Mouse (Mus musculus): Measurements from ENCODE around the gene Rtf2. TPM values are rescaled to one million over a fixed set of nuclear protein-coding genes. Genes with fewer than 3 reads are reported as not detected.

Gene Rtf2
- total and polyA plus RNA-seq, 3 experiments: 26.2 to 135 (median 58.2) TPM

DNA sequence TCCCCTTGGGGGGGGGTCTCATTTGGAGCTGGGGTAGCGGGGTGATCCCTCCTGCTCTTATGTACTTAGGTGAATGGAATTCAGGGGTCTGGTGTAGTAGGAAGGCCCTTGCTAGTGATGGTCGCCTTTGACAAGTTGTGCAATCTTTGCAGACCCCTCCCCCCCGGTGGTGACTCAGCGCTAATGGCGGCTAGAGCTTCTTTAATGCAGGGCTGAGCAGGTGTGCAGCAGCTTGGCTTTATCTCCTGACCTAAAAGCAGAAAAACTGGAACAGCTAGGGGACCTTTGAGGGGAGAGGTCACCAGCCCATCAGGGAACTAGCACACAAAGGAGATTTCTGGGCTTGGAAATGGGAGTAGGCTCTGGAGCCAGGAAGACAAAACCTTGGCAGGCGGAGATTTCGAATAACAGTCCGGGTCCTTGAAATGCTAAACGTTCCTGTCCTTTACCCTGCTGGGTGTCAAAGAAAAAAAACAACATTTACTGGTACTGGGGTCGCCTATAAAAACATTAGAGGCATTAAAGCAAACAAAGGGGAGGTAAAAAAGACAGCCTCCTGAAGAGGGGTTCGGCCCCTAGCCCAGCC, 76.1 kb downstream of the Rtf2 start:
- Histone ChIP-seq H3K36me3 (replicated peaks) (no peaks in the 10 kb centered on the region), H3K9me3 (replicated peaks) (peaks cover 52% of the 10 kb centered on the region), H3K27me3 (ENCODE audit: insufficient read depth, low read length) (no peaks in the 10 kb centered on the region), H3K4me3 (ENCODE audit: low read depth, low read length) (no peak overlapping the region), H3K4me1 (ENCODE audit: insufficient read depth, low read depth, low read length) (no peaks in the 10 kb centered on the region)
- TF ChIP-seq GATA2 (IDR thresholded peaks at IDR 0.05; ENCODE audit: borderline replicate concordance, low read depth, low read length) (no peak), POLR2AphosphoS5 (IDR thresholded peaks at IDR 0.05; ENCODE audit: insufficient replicate concordance, low read depth, low read length) (no peak), TAL1 (conservative IDR thresholded peaks at IDR 0.05; ENCODE audit: low read depth, low read length) (no peak), CTCF (IDR thresholded peaks at IDR 0.05; ENCODE audit: low read depth, low read length) (no peak), GATA1 (IDR thresholded peaks at IDR 0.05; ENCODE audit: borderline replicate concordance, low read length) (no peak)
- ATAC-seq (ENCODE audit: extremely low read depth, insufficient number of reproducible peaks, low FRiP score, poor library complexity, severe bottlenecking): no peak
- DNase-seq (ENCODE audit: low spot score): no peak

Other genes starting within 250 kb of the Rtf2 start
- gene Mc3r, start 192.1 kb upstream of the Rtf2 start, total RNA-seq (2014; fragmentation: Nextera tagmentation): not detected in 2 replicates
- gene Mc3r, start 192.1 kb upstream of the Rtf2 start, total RNA-seq (2017): 0.05 and 0.06 TPM in 2 replicates
- gene Mc3r, start 192.1 kb upstream of the Rtf2 start, polyA plus RNA-seq (2012): not detected in 2 replicates
- gene Fam210b, start 95.0 kb upstream of the Rtf2 start, total RNA-seq (2014; fragmentation: Nextera tagmentation): 32.5 and 37.9 TPM in 2 replicates
- 10.7 and 11.0 TPM in 2 replicates for gene Fam210b, start 95.0 kb upstream of the Rtf2 start, total RNA-seq (2017)
- gene Fam210b, start 95.0 kb upstream of the Rtf2 start, polyA plus RNA-seq (2012): 14.7 and 18.1 TPM in 2 replicates
- 112 and 159 TPM in 2 replicates for gene Aurka, start 70.0 kb upstream of the Rtf2 start, total RNA-seq (2014; fragmentation: Nextera tagmentation)
- gene Aurka, start 70.0 kb upstream of the Rtf2 start, total RNA-seq (2017): 63.1 and 71.0 TPM in 2 replicates
- 9.7 and 22.0 TPM in 2 replicates for gene Aurka, start 70.0 kb upstream of the Rtf2 start, polyA plus RNA-seq (2012)
- 74.9 and 88.9 TPM in 2 replicates for gene Cstf1, start 69.9 kb upstream of the Rtf2 start, total RNA-seq (2014; fragmentation: Nextera tagmentation)
- 34.2 and 42.7 TPM in 2 replicates for gene Cstf1, start 69.9 kb upstream of the Rtf2 start, total RNA-seq (2017)
- gene Cstf1, start 69.9 kb upstream of the Rtf2 start, polyA plus RNA-seq (2012): 11.3 and 19.1 TPM in 2 replicates
- 0.83 TPM in 1 of 2 replicates, not detected in the other for gene Cass4, start 46.8 kb upstream of the Rtf2 start, total RNA-seq (2014; fragmentation: Nextera tagmentation)
- gene Cass4, start 46.8 kb upstream of the Rtf2 start, total RNA-seq (2017): 0.46 and 0.87 TPM in 2 replicates
- 0.16 and 0.20 TPM in 2 replicates for gene Cass4, start 46.8 kb upstream of the Rtf2 start, polyA plus RNA-seq (2012)
- not detected in 2 replicates for gene Gcnt7, start 18.0 kb downstream of the Rtf2 start, total RNA-seq (2014; fragmentation: Nextera tagmentation)
- 0.22 TPM in 1 of 2 replicates, not detected in the other for gene Gcnt7, start 18.0 kb downstream of the Rtf2 start, total RNA-seq (2017)
- not detected in 2 replicates for gene Gcnt7, start 18.0 kb downstream of the Rtf2 start, polyA plus RNA-seq (2012)
- gene Fam209, start 32.0 kb downstream of the Rtf2 start, total RNA-seq (2014; fragmentation: Nextera tagmentation): not detected in 2 replicates
- gene Fam209, start 32.0 kb downstream of the Rtf2 start, total RNA-seq (2017): 0.17 TPM in 1 of 2 replicates, not detected in the other
- not detected in 2 replicates for gene Fam209, start 32.0 kb downstream of the Rtf2 start, polyA plus RNA-seq (2012)
- not detected in 2 replicates for gene Tfap2c, start 109.0 kb downstream of the Rtf2 start, total RNA-seq (2014; fragmentation: Nextera tagmentation)
- gene Tfap2c, start 109.0 kb downstream of the Rtf2 start, total RNA-seq (2017): 0.05 TPM in 1 of 2 replicates, not detected in the other
- gene Tfap2c, start 109.0 kb downstream of the Rtf2 start, polyA plus RNA-seq (2012): not detected in 2 replicates